Mouse (Mus musculus): ENCODE data around the gene Olfr1109.

Gene Olfr1109

DNA sequence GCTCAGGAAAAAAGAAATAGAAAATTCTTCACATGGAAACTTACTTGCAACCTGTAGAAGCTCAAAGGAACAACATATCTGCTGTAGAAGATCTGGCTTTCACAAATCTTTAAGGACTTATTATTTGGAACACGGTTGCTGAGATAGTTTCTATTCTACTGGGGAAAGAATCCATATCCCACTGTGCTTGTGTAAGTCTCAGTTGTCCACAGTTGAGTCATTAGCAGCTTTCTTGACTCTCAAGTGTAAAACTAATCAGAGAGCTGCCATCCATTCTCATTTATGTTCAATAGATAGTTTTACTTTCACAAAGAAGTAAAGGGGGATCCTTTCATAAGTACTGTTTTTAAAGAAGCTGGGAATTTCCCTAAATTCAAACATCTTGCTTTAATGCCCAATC, at the start of gene Olfr1109:
Olfr1109 (minus strand) TSS at position 101 of the 400 bp plus-strand sequence.
- in situ Hi-C loops (cut with MboI), result no loop called here

DNA sequence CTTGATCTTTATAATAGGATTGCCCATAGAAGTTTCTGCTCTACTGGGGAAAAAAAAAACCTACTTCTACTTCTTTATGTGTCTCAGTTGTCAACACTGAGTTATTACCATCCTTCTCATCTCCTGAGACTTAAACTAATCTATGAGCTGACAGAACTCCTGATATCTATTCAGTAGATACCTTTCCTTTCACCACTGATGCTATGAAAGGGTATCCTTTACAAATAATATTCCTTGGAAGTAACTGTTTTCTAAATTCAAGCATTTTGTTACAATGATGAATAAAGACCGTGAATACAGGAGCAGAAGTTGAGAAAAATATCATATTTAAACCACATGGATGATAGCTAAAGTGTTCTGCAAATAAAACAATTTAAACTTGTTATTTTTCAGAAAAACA, 44.4 kb upstream of the Olfr1109 start, which contains the start of gene Olfr1110:
Olfr1110 (minus strand) TSS at position 101 of the 400 bp plus-strand sequence.
- in situ Hi-C loops (cut with MboI), result no loop called here

GRCm38 (mm10) chr2:87114467-87114866, 18.7 kb upstream of the Olfr1109 start, which contains the start of gene Olfr259:
Gene Olfr259 (minus strand): TSS chr2:87114567.
- in situ Hi-C loops (cut with MboI), result no loop called here

DNA sequence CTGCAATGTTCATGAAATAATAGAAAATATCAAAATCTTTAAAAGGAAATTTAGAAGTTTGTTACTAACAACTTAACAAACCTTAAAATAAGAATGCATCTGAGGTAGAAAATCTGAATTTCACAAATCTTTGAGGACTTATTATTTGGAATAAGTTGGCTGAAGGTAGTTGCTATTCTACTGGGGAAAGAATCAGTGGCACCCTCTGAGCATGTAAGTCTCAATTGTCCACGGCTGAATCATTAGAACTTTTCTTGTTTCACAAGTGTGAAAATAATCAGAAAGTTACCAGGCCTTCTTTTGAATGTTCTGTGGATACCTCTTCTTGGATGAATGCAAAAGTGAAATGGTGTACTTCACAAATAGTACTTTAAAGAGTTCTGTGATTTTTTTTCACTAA, 20.1 kb downstream of the Olfr1109 start, which contains the start of gene Olfr1107:
Olfr1107 (minus strand) TSS at position 101 of the 400 bp plus-strand sequence.
- in situ Hi-C loops (cut with MboI), result no loop called here

GRCm38 (mm10) chr2:87052173-87052572, 43.6 kb downstream of the Olfr1109 start, which contains the start of gene Olfr1106:
Gene Olfr1106 (minus strand): TSS chr2:87052273.
- in situ Hi-C loops (cut with MboI), result no loop called here
